Mouse (Mus musculus) cortical plate, adult 2 months (tissue): ENCODE data around the gene Cnr2.

Experiments used
- CTCF ChIP-seq: fragments of 200-500 bp; IDR thresholded peaks from 2 replicates; pipeline ENCODE4 v1.5.1; 2011; ENCODE audit warnings: mild to moderate bottlenecking, control low read depth, low read length; ENCODE audit not compliant: insufficient read depth; ENCODE audit errors: extremely low read depth
- POLR2A ChIP-seq: fragments of 200-500 bp; IDR thresholded peaks from 2 replicates; pipeline ENCODE4 v1.6.1; 2011; ENCODE audit warnings: mild to moderate bottlenecking, low read length, control low read depth; ENCODE audit not compliant: insufficient read depth; ENCODE audit errors: extremely low read depth

DNA sequence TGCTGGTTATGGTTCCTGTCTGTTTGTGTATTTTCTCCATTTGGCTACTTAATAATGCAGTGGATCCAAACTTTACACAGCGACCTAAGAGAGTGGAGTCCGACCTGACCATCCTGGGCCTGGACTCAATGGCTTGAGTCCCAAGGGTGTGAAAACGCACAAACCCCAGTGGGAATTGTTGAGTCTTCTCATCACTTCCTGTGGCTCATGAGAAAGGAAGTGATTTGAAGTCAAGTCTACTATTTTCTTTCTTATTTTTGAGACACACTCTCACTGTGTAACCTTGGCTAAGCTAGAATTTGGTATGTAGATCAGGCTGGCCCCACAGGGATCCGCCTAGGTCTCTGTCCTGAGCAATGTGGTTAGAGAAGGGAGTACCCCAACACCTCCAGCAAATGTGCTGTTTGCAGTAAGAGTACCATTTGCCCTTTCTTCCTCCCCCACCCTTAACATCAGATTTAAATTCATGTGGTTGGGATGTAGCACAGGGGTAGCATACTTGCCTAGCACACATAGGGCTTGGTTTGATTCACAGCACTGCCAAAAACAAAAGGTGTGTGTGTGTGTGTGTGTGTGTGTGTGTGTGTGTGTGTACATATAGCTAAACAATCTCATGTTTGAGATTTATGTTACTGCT lies 7.5 kb downstream of the Cnr2 start:
- TF ChIP-seq POLR2A, result no peak
- no peak for TF ChIP-seq CTCF
